Mouse (Mus musculus): Measurements from ENCODE around the gene Sarnp.
A peak's percentile ranks its signal among the peaks of the same experiment; 100 is the strongest.

Sarnp gene

GRCm38 (mm10) chr10:128913696-128914095, 96.6 kb downstream of the Sarnp start:
- DNase-seq (ENCODE audit: low read depth in 2 of 2, low spot score in 2 of 2) = no peak

GRCm38 (mm10) chr10:128915550-128915949, 98.4 kb downstream of the Sarnp start:
- DNase-seq (ENCODE audit: low read depth in 2 of 2, low spot score in 2 of 2) = no peak

- DNase-seq (ENCODE audit: low read depth in 2 of 2, low spot score in 2 of 2) = no peak
These were observed 99.5 kb downstream of the Sarnp start for GRCm38 (mm10) chr10:128916665-128917064.

- DNase-seq (ENCODE audit: low read depth in 2 of 2, low spot score in 2 of 2) = no peak
These were observed 100.3 kb downstream of the Sarnp start for GRCm38 (mm10) chr10:128917400-128917799.

GRCm38 (mm10) chr10:128918246-128918645, 101.1 kb downstream of the Sarnp start:
- no peak for DNase-seq (ENCODE audit: low read depth in 2 of 2, low spot score in 2 of 2)

- DNase-seq (ENCODE audit: low read depth in 2 of 2, low spot score in 2 of 2) = no peak
These were observed 102.1 kb downstream of the Sarnp start for GRCm38 (mm10) chr10:128919203-128919631.

GRCm38 (mm10) chr10:128919966-128920365, 102.8 kb downstream of the Sarnp start:
- no peak for DNase-seq (ENCODE audit: low read depth in 2 of 2, low spot score in 2 of 2)

GRCm38 (mm10) chr10:128920736-128921161, 103.6 kb downstream of the Sarnp start:
- DNase-seq (ENCODE audit: low read depth in 2 of 2, low spot score in 2 of 2) = no peak

GRCm38 (mm10) chr10:128921251-128921650, 104.1 kb downstream of the Sarnp start:
- DNase-seq (ENCODE audit: low read depth in 2 of 2, low spot score in 2 of 2) = no peak

GRCm38 (mm10) chr10:128921883-128922821, 105.0 kb downstream of the Sarnp start:
- DNase-seq (ENCODE audit: low read depth in 2 of 2, low spot score in 2 of 2) = no peak

- DNase-seq (ENCODE audit: low read depth in 2 of 2, low spot score in 2 of 2) = no peak
These were observed 105.6 kb downstream of the Sarnp start, which contains the start of gene Rdh5 for GRCm38 (mm10) chr10:128922822-128923012. Gene Rdh5 (minus strand): TSS chr10:128922888.

GRCm38 (mm10) chr10:128923013-128923691, 106.0 kb downstream of the Sarnp start:
- peak; percentile 76 to 87 for DNase-seq (ENCODE audit: low read depth in 2 of 2, low spot score in 2 of 2)

GRCm38 (mm10) chr10:128923935-128924334, 106.8 kb downstream of the Sarnp start, which contains the start of gene Bloc1s1:
Gene Bloc1s1 (minus strand): TSS chr10:128924035.
- DNase-seq (ENCODE audit: low read depth in 2 of 2, low spot score in 2 of 2) = no peak

All from CD8-positive naive resting alpha-beta T cell, adult 2 months (primary cell).